Mouse (Mus musculus) lung, embryonic 14.5 days (tissue): ENCODE data around the gene Ttc6. TPM values are rescaled to one million over a fixed set of nuclear protein-coding genes. Genes with fewer than 3 reads are reported as not detected.

Source experiments
- ATAC-seq: fragments of 200-750 bp; cut with Nextera tagmentation; 2 replicates; pipeline ENCODE4 v1.8.0; 2017; ENCODE audit warnings: mild to moderate bottlenecking, moderate TSS enrichment, moderate library complexity; ENCODE audit not compliant: insufficient read depth
- DNase-seq: peaks from one replicate; pipeline ENCODE4 v3.0.0-alpha.2; 2015
- H3K27ac ChIP-seq: fragments of 300-500 bp; sonication (generic); 2 replicates; pipeline ENCODE4 v1.5.1; 2014; ENCODE audit warnings: low read depth, mild to moderate bottlenecking, moderate library complexity
- H3K27me3 ChIP-seq: fragments of 300-500 bp; sonication (generic); 2 replicates; pipeline ENCODE4 v1.6.1; 2014; ENCODE audit warnings: low read length, control low read depth; ENCODE audit not compliant: insufficient read depth
- H3K36me3 ChIP-seq: fragments of 300-500 bp; sonication (generic); 2 replicates; pipeline ENCODE4 v1.6.1; 2014; ENCODE audit warnings: control low read depth; ENCODE audit not compliant: insufficient read depth
- H3K4me1 ChIP-seq: fragments of 300-500 bp; sonication (generic); 2 replicates; pipeline ENCODE4 v1.6.1; 2014; ENCODE audit warnings: antibody characterized with exemption, control low read depth; ENCODE audit not compliant: insufficient read depth
- H3K4me2 ChIP-seq: fragments of 300-500 bp; sonication (generic); 2 replicates; pipeline ENCODE4 v1.6.1; 2014; ENCODE audit warnings: mild to moderate bottlenecking
- H3K4me3 ChIP-seq: fragments of 300-500 bp; sonication (generic); 2 replicates; pipeline ENCODE4 v1.5.1; 2014; ENCODE audit warnings: low read depth, low read length
- H3K9ac ChIP-seq: fragments of 300-500 bp; sonication (generic); 2 replicates; pipeline ENCODE4 v1.6.1; 2014
- H3K9me3 ChIP-seq: fragments of 300-500 bp; sonication (generic); 2 replicates; pipeline ENCODE4 v1.6.1; 2016; ENCODE audit warnings: low read depth, low read length, control low read depth
- CTCF ChIP-seq: IDR thresholded peaks from 2 replicates; pipeline ENCODE4 v1.5.1; 2016; ENCODE audit warnings: antibody characterized with exemption, low read depth
- WGBS: fragments of 180-500 bp; shearing (Covaris S2); extraction: QIAGEN DNeasy Blood & Tissue Kit; methylation state at CpG from one replicate; pipeline ENCODE4 v1.1.7; 2014; 5-methylcytosine and 5-hydroxymethylcytosine counted together
- polyA plus RNA-seq: library from polyadenylated mRNA; unstranded; fragments of >200 nt; fragmentation: Nextera tagmentation; extraction: Ambion mirVana; gene quantifications from 2 replicates; pipeline ENCODE4 v1.2.1, GENCODE M21; 2014

Ttc6 gene
- polyA plus RNA-seq, 1 experiment from 2014 or later: 6.9 TPM

GRCm38 (mm10) chr12:57546415-57547201 is 17.3 kb upstream of the Ttc6 start, which contains the start of gene Foxa1:
Gene Foxa1, minus strand, starts transcription at chr12:57546916.
- TF ChIP-seq CTCF: no peak
- H3K36me3 ChIP-seq: peaks cover 11% of the 10 kb centered on the region; the same call in 1 of the 2 replicates
- ATAC-seq (peak; percentile 59), DNase-seq (peak; percentile 47)
- H3K27me3 ChIP-seq: peaks cover 93% of the 10 kb centered on the region
- 0% methylated on average over 32 of the region's 32 CpGs for whole genome bisulfite sequencing
- H3K4me1 ChIP-seq: peaks cover 4% of the 10 kb centered on the region; the same call in 1 of the 2 replicates
- H3K4me2 ChIP-seq: peak within 1 kb of the TSS; percentile 75
- H3K9me3 ChIP-seq: no peaks in the 10 kb centered on the region
- H3K4me3 ChIP-seq: peak within 1 kb of the TSS; percentile 58
- H3K9ac ChIP-seq: peak within 1 kb of the TSS; percentile 80
- H3K27ac ChIP-seq: peak within 1 kb of the TSS; percentile 97

GRCm38 (mm10) chr12:57547890-57548289 is 16.0 kb upstream of the Ttc6 start:
- peaks cover 2% of the 10 kb centered on the region; the same call in 1 of the 2 replicates for H3K36me3 ChIP-seq
- peak overlapping the region; percentile 75 for H3K4me2 ChIP-seq
- TF ChIP-seq CTCF: no peak
- DNase-seq (peak; percentile 15), ATAC-seq (no peak)
- peaks cover 4% of the 10 kb centered on the region; the same call in 1 of the 2 replicates for H3K4me1 ChIP-seq
- H3K4me3 ChIP-seq: peak overlapping the region; percentile 58
- H3K9me3 ChIP-seq: no peaks in the 10 kb centered on the region
- 3% methylated on average over 9 of the region's 9 CpGs for WGBS
- peak overlapping the region; percentile 80 for H3K9ac ChIP-seq
- peaks cover 93% of the 10 kb centered on the region for H3K27me3 ChIP-seq
- H3K27ac ChIP-seq: peak overlapping the region; percentile 58; the same call in 1 of the 2 replicates

- Histone ChIP-seq H3K9ac (peak overlapping the region; percentile 80), H3K4me2 (peak overlapping the region; percentile 75), H3K4me3 (peak overlapping the region; percentile 58), H3K36me3 (no peaks in the 10 kb centered on the region), H3K9me3 (no peaks in the 10 kb centered on the region), H3K27ac (peak overlapping the region; percentile 58), H3K27me3 (peaks cover 93% of the 10 kb centered on the region), H3K4me1 (peaks cover 4% of the 10 kb centered on the region; the same call in 1 of the 2 replicates)
- peak; percentile 65 for TF ChIP-seq CTCF
- DNase-seq (peak; percentile 75), ATAC-seq (no peak)
- WGBS: 2% methylated on average over 20 of the region's 20 CpGs
These were observed 15.4 kb upstream of the Ttc6 start for GRCm38 (mm10) chr12:57548352-57548980.

- peak overlapping the region; percentile 58; the same call in 1 of the 2 replicates for H3K27ac ChIP-seq
- H3K9ac ChIP-seq: peak overlapping the region; percentile 80
- H3K9me3 ChIP-seq: no peaks in the 10 kb centered on the region
- peak overlapping the region; percentile 75 for H3K4me2 ChIP-seq
- ATAC-seq (no peak), DNase-seq (peak; percentile 15)
- peaks cover 91% of the 10 kb centered on the region for H3K27me3 ChIP-seq
- WGBS: 3% methylated on average over 25 of the region's 25 CpGs
- peak overlapping the region; percentile 58 for H3K4me3 ChIP-seq
- H3K4me1 ChIP-seq: peaks cover 4% of the 10 kb centered on the region; the same call in 1 of the 2 replicates
- no peaks in the 10 kb centered on the region for H3K36me3 ChIP-seq
- TF ChIP-seq CTCF: no peak
These were observed 14.8 kb upstream of the Ttc6 start for GRCm38 (mm10) chr12:57548981-57549666.

GRCm38 (mm10) chr12:57549667-57550160 is 14.2 kb upstream of the Ttc6 start:
- peak overlapping the region; percentile 24; the same call in 1 of the 2 replicates for H3K27ac ChIP-seq
- H3K36me3 ChIP-seq: no peaks in the 10 kb centered on the region
- peak overlapping the region; percentile 58 for H3K4me3 ChIP-seq
- peaks cover 4% of the 10 kb centered on the region; the same call in 1 of the 2 replicates for H3K4me1 ChIP-seq
- ATAC-seq (no peak), DNase-seq (no peak)
- no peaks in the 10 kb centered on the region for H3K9me3 ChIP-seq
- H3K9ac ChIP-seq: peak overlapping the region; percentile 80
- peaks cover 87% of the 10 kb centered on the region for H3K27me3 ChIP-seq
- TF ChIP-seq CTCF: no peak
- H3K4me2 ChIP-seq: peak overlapping the region; percentile 75
- WGBS: 3% methylated on average over 15 of the region's 15 CpGs

- H3K36me3 ChIP-seq: no peaks in the 10 kb centered on the region
- peaks cover 4% of the 10 kb centered on the region; the same call in 1 of the 2 replicates for H3K4me1 ChIP-seq
- ATAC-seq: no peak
- H3K27me3 ChIP-seq: peaks cover 87% of the 10 kb centered on the region
- WGBS: 4% methylated on average over 31 of the region's 31 CpGs
- H3K27ac ChIP-seq: peak overlapping the region; percentile 24; the same call in 1 of the 2 replicates
- H3K9ac ChIP-seq: peak overlapping the region; percentile 80
- H3K9me3 ChIP-seq: no peaks in the 10 kb centered on the region
- H3K4me2 ChIP-seq: peak overlapping the region; percentile 75
- H3K4me3 ChIP-seq: peak overlapping the region; percentile 58
- peak; percentile 15 for DNase-seq
- no peak for TF ChIP-seq CTCF
These were observed 13.6 kb upstream of the Ttc6 start for GRCm38 (mm10) chr12:57550181-57550808.
